Mouse (Mus musculus) central nervous system, embryonic 14 days (tissue): ENCODE results near the gene Trim27. TPM values are rescaled to one million over a fixed set of nuclear protein-coding genes. Genes with fewer than 3 reads are reported as not detected.

Source experiments
- polyA plus RNA-seq: library from polyadenylated mRNA; depleted of rRNA; stranded (reverse); fragments of >200 nt; gene quantifications from 2 replicates; pipeline ENCODE4 v1.2.3, GENCODE M21; 2012; rRNA removed

The Trim27 gene
- 73.5 and 75.8 TPM in 2 replicates for polyA plus RNA-seq

DNA sequence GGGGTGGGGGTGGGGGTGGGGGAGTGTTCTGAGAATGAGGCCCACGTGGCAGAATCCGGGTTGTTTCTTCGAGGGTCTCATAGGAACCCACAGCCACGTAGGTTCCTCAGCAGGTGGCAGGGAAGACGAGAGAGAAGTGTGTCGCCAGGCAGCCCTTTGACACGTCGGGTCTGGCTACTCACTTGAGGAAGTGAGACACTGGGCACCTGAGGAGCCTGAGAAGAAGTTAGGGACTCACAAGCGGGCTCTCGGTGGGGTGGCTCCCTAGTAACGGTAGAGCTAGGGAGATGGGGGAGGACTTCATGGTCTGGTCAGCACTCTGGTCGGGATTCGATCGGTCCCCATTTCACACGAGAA is at the start of gene Trim27:
TSS of gene Trim27 (plus strand) at position 79 of the 357 bp plus-strand sequence.

DNA sequence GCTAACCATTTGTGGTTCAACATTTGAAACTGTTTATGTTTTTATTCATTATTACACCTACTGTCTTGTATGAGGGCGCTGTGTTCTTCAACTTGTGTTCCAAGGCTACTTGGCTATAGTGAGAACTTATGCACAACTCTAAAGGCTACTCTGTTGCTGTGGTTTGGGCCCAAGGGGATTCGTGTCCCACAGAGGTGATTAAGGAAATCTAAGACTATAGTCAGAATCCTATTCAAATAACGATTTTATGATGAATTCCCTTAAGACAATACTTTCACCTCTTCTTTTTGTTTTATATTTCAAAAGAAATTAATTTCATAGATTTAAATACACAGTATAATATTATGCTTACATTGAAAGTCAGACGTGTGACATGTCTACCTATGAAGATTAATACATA is 33.5 kb upstream of the Trim27 start, which contains the start of gene Olfr1368:
TSS of gene Olfr1368 (minus strand) at position 101 of the 400 bp plus-strand sequence.

Other genes with a start within 250 kb of the Trim27 start
- not detected in 2 replicates for gene Olfr1370, start 104.5 kb upstream of the Trim27 start, polyA plus RNA-seq
- not detected in 2 replicates for gene Olfr1369-ps1, start 68.0 kb upstream of the Trim27 start, polyA plus RNA-seq
- gene Olfr263, start 49.8 kb upstream of the Trim27 start, polyA plus RNA-seq, result not detected in 2 replicates
- not detected in 2 replicates for gene Olfr1368, start 33.6 kb upstream of the Trim27 start, polyA plus RNA-seq
- gene Gpx5, start 113.3 kb downstream of the Trim27 start, polyA plus RNA-seq, result 0.02 TPM in 1 of 2 replicates, not detected in the other
- gene Gpx6, start 132.7 kb downstream of the Trim27 start, polyA plus RNA-seq, result not detected in 2 replicates
- gene Olfr1367, start 167.5 kb downstream of the Trim27 start, polyA plus RNA-seq, result not detected in 2 replicates
- gene Zscan12, start 183.4 kb downstream of the Trim27 start, polyA plus RNA-seq, result 10.3 and 11.3 TPM in 2 replicates
- 74.8 and 89.9 TPM in 2 replicates for gene Zkscan3, start 223.3 kb downstream of the Trim27 start, polyA plus RNA-seq